Mouse (Mus musculus) CH12.LX (cell line): ENCODE results near the gene Ppp2r2c.

Experiments
- NELFE ChIP-seq: IDR thresholded peaks from 2 replicates; pipeline ENCODE4 v1.6.1; 2011; ENCODE audit warnings: low read depth, low read length, improper control_type of control experiment
- SIN3A ChIP-seq: IDR thresholded peaks from 2 replicates; pipeline ENCODE4 v1.6.1; 2012; ENCODE audit warnings: low read length, improper control_type of control experiment, inconsistent platforms

- TF ChIP-seq NELFE (no peak), SIN3A (no peak)
Observed at GRCm38 (mm10) chr5:36851572-36851971, 16.7 kb upstream of the Ppp2r2c start.
